Mouse (Mus musculus) left cerebral cortex, postnatal 25 days (tissue): ENCODE measurements around the gene Sema3d. TPM values are rescaled to one million over a fixed set of nuclear protein-coding genes. Genes with fewer than 3 reads are reported as not detected.

ENCODE experiments used
- DNase-seq, 2 experiments: peaks; one replicate each; pipeline ENCODE4 v3.0.0; 2022; ENCODE audit warnings: low spot score in 2 of 2, mixed read lengths in 1 of 2
- intact Hi-C: fragments of 180-260 bp; cut with DNase I; formaldehyde crosslinking; loops from one replicate; pipeline ENCODE4 v1.15.1; 2025
- total RNA-seq, 2 experiments: library from RNA; stranded (reverse); gene quantifications; 2 replicates each; pipeline ENCODE4 v1.2.3; 2021

Sema3d gene
- total RNA-seq, 2 experiments from 2014 or later = 5.4 to 5.9 TPM

DNA sequence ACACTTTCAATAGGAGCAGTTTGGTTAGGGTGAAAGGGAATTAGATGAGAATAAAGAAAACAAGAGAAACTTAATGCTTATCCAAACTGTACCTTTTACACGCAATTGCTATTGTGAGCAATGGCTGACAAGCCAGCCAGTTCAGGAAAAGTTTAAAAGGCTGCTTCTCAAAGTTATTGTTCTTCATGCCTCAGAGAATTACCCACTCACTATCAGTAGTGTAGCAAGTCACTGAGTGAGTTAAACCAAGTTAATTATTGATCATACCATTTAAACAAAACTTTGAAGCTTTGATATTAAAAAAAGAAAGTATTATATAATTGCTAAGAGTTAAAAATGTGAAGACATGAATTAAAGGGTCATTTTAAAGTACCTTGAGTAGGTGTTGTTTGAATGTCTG, 108.5 kb downstream of the Sema3d start:
- DNase-seq = no peak
- intact Hi-C loops = no loop called here

GRCm38 (mm10) chr5:12498227-12498928, 115.2 kb downstream of the Sema3d start:
- intact Hi-C loops = no loop called here
- DNase-seq = no peak

GRCm38 (mm10) chr5:12499037-12499436, 115.9 kb downstream of the Sema3d start:
- intact Hi-C loops = no loop called here
- no peak for DNase-seq

GRCm38 (mm10) chr5:12499791-12500504, 116.8 kb downstream of the Sema3d start:
- intact Hi-C loops = no loop called here
- no peak for DNase-seq

DNA sequence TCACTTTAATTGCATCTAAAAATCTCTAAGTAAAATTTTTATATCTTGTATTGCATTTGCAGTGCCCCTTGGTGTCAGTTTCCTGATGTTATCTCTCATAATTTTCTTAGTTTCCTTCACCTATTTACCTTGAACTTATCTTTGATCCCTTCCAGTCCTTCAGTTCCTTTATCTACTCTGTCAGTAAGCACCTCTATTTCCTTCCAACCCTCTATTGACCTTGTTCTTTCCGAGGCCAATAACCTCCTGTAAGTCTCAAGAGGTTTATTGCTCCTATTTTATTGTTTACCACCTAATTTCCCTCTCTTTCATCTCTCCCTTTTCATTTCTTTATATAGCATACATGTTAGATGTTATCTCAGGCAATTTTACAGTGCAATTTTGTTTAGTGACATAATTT, 129.3 kb downstream of the Sema3d start:
- DNase-seq = no peak
- intact Hi-C loops = no loop called here

DNA sequence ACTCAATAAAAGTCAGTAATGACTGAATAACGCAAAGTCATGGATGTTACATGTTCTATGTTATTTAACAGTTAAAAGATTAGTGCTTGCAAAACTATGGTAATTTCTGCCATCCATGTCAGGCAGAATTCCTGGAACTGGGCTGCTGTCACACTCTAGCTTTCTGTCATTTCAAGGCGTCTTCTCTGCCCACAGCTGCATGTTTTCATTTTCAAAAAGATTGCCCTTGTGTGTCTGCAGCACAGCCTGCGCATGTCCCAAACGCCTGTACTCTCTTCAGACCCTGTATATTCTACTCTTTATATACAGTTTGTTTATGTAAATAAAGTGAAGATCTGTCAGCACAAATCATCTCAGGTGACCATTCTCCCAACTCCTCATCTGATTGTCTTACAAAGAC, 132.1 kb downstream of the Sema3d start:
- no peak for DNase-seq
- intact Hi-C loops = no loop called here

DNA sequence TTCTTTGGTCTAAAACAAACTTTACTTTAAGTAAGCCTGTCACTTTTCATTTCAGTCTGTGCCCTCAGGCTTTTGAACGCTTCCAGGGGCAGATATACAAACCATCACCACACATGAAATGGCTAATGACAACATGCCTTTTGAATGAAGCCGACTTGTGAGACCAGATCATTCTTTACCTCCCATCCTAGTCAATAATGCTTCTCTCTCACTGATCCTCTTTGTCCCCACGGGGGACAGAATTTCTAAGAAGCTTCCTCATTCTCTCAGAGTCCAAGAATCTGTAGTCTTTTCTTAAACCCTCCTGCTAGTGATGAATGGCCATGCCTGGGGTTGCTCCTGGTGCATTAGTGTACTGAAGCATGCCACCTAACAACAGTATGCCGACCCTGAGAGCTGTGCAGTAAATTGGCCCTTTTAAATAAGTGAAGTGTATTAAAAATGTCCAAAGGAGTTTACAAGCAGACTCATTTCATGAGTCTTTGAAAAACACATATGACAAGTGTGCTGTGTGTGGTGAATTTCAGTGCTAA, 142.1 kb downstream of the Sema3d start:
- DNase-seq = no peak
- intact Hi-C loops = no loop called here

DNA sequence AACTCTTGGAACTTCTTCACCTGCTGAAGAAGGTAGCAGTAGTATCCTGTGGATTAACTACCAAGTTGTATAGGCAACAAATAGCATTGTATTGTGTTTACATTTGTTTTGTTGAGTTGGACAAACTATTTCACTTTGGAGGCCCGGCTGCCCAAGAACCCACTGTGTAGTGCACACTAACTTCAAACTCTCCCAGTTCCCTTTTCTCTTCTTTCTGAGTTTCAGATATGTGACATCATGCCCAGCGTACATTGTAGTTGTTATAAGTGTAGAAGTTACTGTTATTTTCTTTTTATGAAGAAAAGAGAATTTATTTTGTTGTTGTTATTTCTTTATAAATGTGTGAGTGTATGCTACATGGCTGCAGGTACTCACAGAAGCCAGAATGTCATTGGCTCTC, 145.4 kb downstream of the Sema3d start:
- intact Hi-C loops = no loop called here
- DNase-seq = no peak

DNA sequence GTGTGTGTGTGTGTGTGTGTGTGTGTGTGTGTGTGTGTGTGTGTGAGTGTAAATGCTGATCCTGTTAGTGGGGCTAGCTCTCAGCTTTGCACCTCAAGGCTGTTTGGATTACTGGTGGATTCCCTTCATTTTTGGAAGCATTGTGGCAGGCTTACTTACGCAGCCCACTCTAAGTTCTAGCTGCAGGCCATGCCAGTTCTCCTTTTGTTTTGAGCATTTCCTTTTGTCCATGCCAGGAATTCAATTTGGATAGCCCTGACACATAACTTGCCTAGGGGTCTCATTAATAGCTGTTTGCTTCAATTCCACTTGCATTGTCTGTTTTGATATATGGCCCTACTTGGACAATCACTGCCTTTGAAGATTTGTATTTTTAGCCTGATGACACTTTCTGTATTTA, 146.6 kb downstream of the Sema3d start:
- DNase-seq = no peak
- intact Hi-C loops = no loop called here

DNA sequence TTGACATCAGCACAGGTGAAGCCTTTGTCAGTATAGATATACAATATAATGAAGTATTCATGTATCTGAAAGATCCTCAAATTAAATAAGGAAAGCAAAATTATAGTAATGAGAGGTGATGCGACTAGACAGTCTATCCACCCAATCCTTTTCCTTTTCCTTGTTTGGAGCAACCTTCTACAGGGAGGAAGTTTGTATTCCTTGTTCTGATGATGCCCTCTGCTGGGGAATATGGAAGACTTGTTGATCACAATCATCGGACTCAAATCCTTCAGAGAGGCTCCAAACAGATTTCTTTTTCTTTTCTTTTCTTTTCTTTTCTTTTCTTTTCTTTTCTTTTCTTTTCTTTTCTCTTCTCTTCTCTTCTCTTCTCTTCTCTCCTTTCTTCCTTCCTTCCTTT, 158.1 kb downstream of the Sema3d start:
- DNase-seq = peak; percentile 28 to 66
- intact Hi-C loops = loop anchor here (5.0 kb wide), 3 partner anchors 509 to 1894 kb away; no protein-coding TSS in a partner anchor

DNA sequence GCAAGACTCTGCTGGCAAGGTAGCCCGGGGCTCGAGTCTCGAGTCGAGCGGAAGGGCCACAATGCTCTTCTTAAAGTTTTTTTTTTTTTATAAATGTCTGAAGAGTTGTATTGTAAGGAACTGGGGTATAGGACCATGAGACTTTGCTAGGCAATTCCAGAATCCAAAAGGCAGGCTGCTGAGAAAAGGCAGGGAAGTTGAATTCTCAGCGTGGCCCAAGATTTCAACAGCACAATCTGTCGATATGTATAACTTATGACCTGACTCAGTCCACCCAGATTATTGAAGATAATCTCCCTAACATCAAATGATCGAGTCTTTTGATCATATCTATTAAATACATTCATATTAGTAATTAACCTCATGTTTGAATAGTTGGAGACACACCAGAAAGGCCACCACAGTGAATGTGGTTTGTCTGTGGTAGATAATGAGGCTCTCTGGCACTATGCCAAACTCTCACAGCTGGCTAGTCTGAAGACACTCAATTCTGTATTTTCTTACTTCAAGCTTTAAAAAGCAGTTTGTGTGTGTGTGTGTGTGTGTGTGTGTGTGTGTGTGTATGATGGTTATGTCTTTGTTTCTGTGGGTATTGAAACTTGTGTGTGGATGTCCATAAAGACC, 166.0 kb downstream of the Sema3d start:
- no peak for DNase-seq

DNA sequence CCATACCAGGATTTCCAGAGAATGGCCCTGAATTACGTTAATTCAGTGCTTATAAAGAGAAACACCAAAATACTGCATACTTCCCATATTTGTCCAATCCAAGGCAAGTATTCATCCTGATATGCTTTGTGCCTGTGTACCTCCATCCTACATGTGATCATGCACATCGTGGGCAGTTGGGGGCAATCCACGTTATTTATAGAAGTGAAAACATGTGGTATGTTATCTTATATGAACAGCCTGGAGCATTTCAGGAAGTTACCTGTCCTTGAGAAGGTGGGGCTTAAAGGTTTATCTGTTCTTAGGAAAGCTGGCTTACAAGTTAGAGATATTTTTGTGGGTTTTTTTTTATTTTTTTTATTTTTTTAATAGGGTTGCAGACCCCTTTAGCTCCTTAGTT, 172.2 kb downstream of the Sema3d start:
- DNase-seq = no peak
- intact Hi-C loops = loop anchor here (5.0 kb wide), 1 partner anchor 1908 kb away; no protein-coding TSS in a partner anchor

More for the DNA sequence above, 166.0 kb downstream of the Sema3d start:
- intact Hi-C loops = no loop called here

- peak; percentile 17 to 45 for DNase-seq
- intact Hi-C loops = loop anchor here (5.0 kb wide), 1 partner anchor 1911 kb away; no protein-coding TSS in a partner anchor
These were observed 174.7 kb downstream of the Sema3d start for GRCm38 (mm10) chr5:12557889-12558288.

GRCm38 (mm10) chr5:12561740-12562139, 178.6 kb downstream of the Sema3d start:
- intact Hi-C loops = loop anchor here (2.0 to 10.0 kb wide), 4 partner anchors 563 to 1067 kb away; partner anchors contain the start of gene Sema3a
- DNase-seq = no peak

GRCm38 (mm10) chr5:12562204-12562603, 179.0 kb downstream of the Sema3d start:
- intact Hi-C loops = loop anchor here (2.0 to 10.0 kb wide), 4 partner anchors 563 to 1067 kb away; partner anchors contain the start of gene Sema3a
- peak; percentile 74 to 82 for DNase-seq

DNA sequence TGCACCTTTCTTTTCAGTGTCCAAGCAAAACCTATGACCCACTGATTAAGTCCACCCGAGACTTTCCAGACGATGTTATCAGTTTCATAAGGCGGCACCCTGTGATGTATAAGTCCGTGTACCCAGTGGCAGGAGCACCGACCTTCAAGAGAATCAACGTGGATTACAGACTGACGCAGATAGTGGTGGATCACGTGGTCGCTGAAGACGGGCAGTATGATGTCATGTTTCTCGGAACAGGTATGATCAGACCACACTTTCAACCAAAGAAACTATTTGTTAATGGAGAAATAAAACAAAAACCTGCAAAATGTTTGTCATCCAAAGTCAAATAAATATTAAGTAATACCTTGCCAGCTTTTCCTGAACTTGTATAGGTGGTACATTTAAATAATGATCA, 179.9 kb downstream of the Sema3d start:
- DNase-seq = no peak
- intact Hi-C loops = loop anchor here (2.0 to 10.0 kb wide), 4 partner anchors 562 to 1066 kb away; partner anchors contain the start of gene Sema3a

GRCm38 (mm10) chr5:12564602-12565220, 181.5 kb downstream of the Sema3d start:
- intact Hi-C loops = loop anchor here (5.0 to 10.0 kb wide), 2 partner anchors 560 to 838 kb away; partner anchors contain the start of gene Sema3a
- DNase-seq = peak; percentile 20 to 33

- intact Hi-C loops = loop anchor here (10.0 kb wide), 1 partner anchor 558 kb away; the partner anchor contains the start of gene Sema3a
- no peak for DNase-seq
These were observed 183.4 kb downstream of the Sema3d start for GRCm38 (mm10) chr5:12566568-12566967.

DNA sequence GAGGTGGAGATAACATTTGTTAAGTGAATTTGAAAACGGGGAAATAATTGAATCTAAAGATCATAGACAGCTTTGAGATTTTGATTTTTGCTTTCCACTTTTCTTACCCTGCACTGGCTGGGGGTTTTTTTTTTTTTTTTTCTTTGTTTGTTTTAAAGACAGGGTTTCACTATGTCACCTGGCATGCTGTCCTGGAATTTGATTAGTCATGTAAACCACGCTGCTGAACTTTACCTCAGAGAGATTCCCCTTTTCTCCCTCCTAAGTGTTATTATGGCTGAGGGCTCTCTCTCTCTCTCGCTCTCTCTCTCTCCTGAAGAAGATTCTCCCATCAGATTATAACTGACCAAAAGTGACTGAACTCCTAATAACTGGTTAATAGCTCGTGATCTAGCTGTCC, 191.4 kb downstream of the Sema3d start:
- intact Hi-C loops = no loop called here
- DNase-seq = no peak
